Mouse (Mus musculus): ENCODE data around the gene Dhx57. TPM values are rescaled to one million over a fixed set of nuclear protein-coding genes. Genes with fewer than 3 reads are reported as not detected.

Dhx57 gene
- polyA plus RNA-seq (2015; fragmentation: Nextera tagmentation; extraction: Ambion mirVana): 3.4 and 4.6 TPM in 2 replicates

GRCm38 (mm10) chr17:80290074-80290657 is at the start of gene Dhx57, which contains the start of gene Morn2:
Dhx57 (minus strand) TSS chr17:80290476.
Morn2 (plus strand) TSS chr17:80290203.
- H3K4me1 ChIP-seq (replicated peaks): peaks cover 19% of the 10 kb centered on the region
- ATAC-seq (ENCODE audit: low read depth) (peak; percentile 99), DNase-seq (peak; percentile 95)
- peak within 1 kb of the TSS; percentile 62 for H3K27ac ChIP-seq
- no peaks in the 10 kb centered on the region for H3K9me3 ChIP-seq (replicated peaks)
- WGBS (ENCODE audit: insufficient replicate concordance): under 1% methylated on average over 35 of the region's 35 CpGs
- peak within 1 kb of the TSS; percentile 84 for H3K4me2 ChIP-seq
- no peaks in the 10 kb centered on the region for H3K36me3 ChIP-seq
- no peaks in the 10 kb centered on the region for H3K27me3 ChIP-seq
- peak within 1 kb of the TSS; percentile 84 for H3K9ac ChIP-seq
- peak within 1 kb of the TSS; percentile 82 for H3K4me3 ChIP-seq (replicated peaks)

DNA sequence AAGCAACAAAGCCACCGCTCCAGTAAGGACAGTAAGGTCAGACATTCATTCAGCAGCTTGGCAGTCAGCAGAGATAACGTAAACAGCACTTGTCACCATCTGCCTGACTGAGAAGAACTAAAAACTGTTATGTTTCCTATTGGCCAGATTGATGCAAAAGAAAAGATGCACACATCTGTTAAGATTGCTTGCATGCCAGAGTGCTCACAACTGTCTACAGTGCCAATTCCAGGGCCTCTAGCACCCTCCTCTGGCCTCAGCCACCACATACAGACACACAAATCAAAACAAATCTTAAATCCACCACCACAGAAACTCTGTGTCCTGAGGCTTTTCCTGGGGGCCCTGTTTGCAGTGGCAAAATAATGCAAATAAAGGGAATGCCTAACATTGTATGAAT is 42.1 kb upstream of the Dhx57 start:
- H3K4me3 ChIP-seq (replicated peaks): no peak overlapping the region
- H3K4me1 ChIP-seq (replicated peaks): no peaks in the 10 kb centered on the region
- no peak for DNase-seq
- 67% methylated on average over 2 of the region's 2 CpGs for WGBS (ENCODE audit: insufficient replicate concordance)
- H3K36me3 ChIP-seq: no peaks in the 10 kb centered on the region
- H3K4me2 ChIP-seq: no peak overlapping the region
- no peak for ATAC-seq (ENCODE audit: low read depth)
- H3K9me3 ChIP-seq (replicated peaks): no peaks in the 10 kb centered on the region
- H3K9ac ChIP-seq: no peak overlapping the region
- no peaks in the 10 kb centered on the region for H3K27me3 ChIP-seq
- H3K27ac ChIP-seq: no peak overlapping the region

DNA sequence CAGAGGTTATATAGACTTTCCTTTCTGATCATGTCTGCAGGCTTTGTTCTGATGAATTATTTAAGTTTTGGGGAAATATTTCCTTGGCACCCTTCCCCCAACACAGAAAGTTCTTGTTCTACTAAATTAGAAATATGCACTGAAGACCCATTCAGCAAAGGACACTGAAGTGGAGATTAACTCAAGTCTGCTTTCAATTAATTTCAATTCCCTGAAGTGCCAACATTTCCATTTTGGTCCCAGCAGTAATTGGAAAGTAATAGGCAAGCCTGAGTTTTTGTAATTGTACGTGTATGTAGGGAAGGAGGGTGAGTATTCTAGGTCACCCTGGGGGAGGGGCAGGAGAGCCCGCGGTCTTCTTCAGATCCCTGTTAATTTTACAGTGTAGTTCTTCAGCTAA is 36.2 kb upstream of the Dhx57 start:
- H3K9me3 ChIP-seq (replicated peaks): no peaks in the 10 kb centered on the region
- no peak overlapping the region for H3K27ac ChIP-seq
- no peaks in the 10 kb centered on the region for H3K27me3 ChIP-seq
- no peaks in the 10 kb centered on the region for H3K4me1 ChIP-seq (replicated peaks)
- 77% methylated on average over 3 of the region's 3 CpGs for WGBS (ENCODE audit: insufficient replicate concordance)
- DNase-seq (no peak), ATAC-seq (ENCODE audit: low read depth) (no peak)
- no peak overlapping the region for H3K4me2 ChIP-seq
- H3K4me3 ChIP-seq (replicated peaks): no peak overlapping the region
- no peak overlapping the region for H3K9ac ChIP-seq
- no peaks in the 10 kb centered on the region for H3K36me3 ChIP-seq

- H3K4me2 ChIP-seq: no peak overlapping the region
- no peak overlapping the region for H3K4me3 ChIP-seq (replicated peaks)
- no peaks in the 10 kb centered on the region for H3K36me3 ChIP-seq
- H3K27me3 ChIP-seq: no peaks in the 10 kb centered on the region
- H3K9ac ChIP-seq: no peak overlapping the region
- WGBS (ENCODE audit: insufficient replicate concordance): 72% methylated on average over 5 of the region's 5 CpGs
- H3K9me3 ChIP-seq (replicated peaks): no peaks in the 10 kb centered on the region
- no peak overlapping the region for H3K27ac ChIP-seq
- DNase-seq: no peak
- 0 out of 2 replicates have a peak, but pooled peaks have one; percentile 26 for ATAC-seq (ENCODE audit: low read depth)
- H3K4me1 ChIP-seq (replicated peaks): no peaks in the 10 kb centered on the region
Measured at GRCm38 (mm10) chr17:80325456-80325855, 35.2 kb upstream of the Dhx57 start.

- no peak overlapping the region for H3K4me3 ChIP-seq (replicated peaks)
- WGBS (ENCODE audit: insufficient replicate concordance): 72% methylated on average over 7 of the region's 7 CpGs
- no peak for ATAC-seq (ENCODE audit: low read depth)
- H3K4me2 ChIP-seq: no peak overlapping the region
- no peaks in the 10 kb centered on the region for H3K4me1 ChIP-seq (replicated peaks)
- H3K27ac ChIP-seq: no peak overlapping the region
- no peak overlapping the region for H3K9ac ChIP-seq
- H3K36me3 ChIP-seq: no peaks in the 10 kb centered on the region
- H3K9me3 ChIP-seq (replicated peaks): no peaks in the 10 kb centered on the region
- no peaks in the 10 kb centered on the region for H3K27me3 ChIP-seq
- DNase-seq: no peak
Measured at GRCm38 (mm10) chr17:80324521-80324920, 34.2 kb upstream of the Dhx57 start.

GRCm38 (mm10) chr17:80323658-80324057 is 33.4 kb upstream of the Dhx57 start:
- Histone ChIP-seq H3K9ac (no peak overlapping the region), H3K4me3 (replicated peaks) (no peak overlapping the region), H3K4me2 (no peak overlapping the region), H3K9me3 (replicated peaks) (no peaks in the 10 kb centered on the region), H3K27ac (no peak overlapping the region), H3K36me3 (no peaks in the 10 kb centered on the region), H3K4me1 (replicated peaks) (no peaks in the 10 kb centered on the region), H3K27me3 (no peaks in the 10 kb centered on the region)
- ATAC-seq (ENCODE audit: low read depth) (no peak), DNase-seq (no peak)
- WGBS (ENCODE audit: insufficient replicate concordance): 30% methylated on average over 8 of the region's 8 CpGs

DNA sequence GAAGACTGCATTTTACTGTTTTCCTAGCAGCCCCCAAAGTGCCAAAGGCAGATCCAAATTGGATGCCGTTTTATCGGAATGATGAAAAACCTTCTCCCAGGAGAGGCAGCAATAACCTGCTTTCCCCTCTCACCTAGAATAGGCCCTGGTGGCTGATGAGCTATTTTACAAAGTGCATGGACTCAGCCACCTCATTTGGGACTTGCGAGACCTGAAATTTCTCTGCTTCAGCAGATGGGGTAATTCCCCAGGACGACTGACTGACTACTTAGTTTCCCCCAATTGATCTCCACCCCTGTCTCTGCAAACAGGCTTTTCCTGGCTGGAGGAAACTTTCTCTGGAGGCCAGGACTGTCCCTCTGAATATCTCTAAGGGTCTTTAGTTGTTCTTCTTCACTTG is 32.7 kb upstream of the Dhx57 start:
- DNase-seq: no peak
- Histone ChIP-seq H3K4me2 (no peak overlapping the region), H3K9ac (no peak overlapping the region), H3K36me3 (no peaks in the 10 kb centered on the region), H3K4me1 (replicated peaks) (no peaks in the 10 kb centered on the region), H3K27ac (no peak overlapping the region), H3K27me3 (no peaks in the 10 kb centered on the region), H3K9me3 (replicated peaks) (no peaks in the 10 kb centered on the region), H3K4me3 (replicated peaks) (no peak overlapping the region)
- no peak for ATAC-seq (ENCODE audit: low read depth)
- 73% methylated on average over 4 of the region's 4 CpGs for WGBS (ENCODE audit: insufficient replicate concordance)

DNA sequence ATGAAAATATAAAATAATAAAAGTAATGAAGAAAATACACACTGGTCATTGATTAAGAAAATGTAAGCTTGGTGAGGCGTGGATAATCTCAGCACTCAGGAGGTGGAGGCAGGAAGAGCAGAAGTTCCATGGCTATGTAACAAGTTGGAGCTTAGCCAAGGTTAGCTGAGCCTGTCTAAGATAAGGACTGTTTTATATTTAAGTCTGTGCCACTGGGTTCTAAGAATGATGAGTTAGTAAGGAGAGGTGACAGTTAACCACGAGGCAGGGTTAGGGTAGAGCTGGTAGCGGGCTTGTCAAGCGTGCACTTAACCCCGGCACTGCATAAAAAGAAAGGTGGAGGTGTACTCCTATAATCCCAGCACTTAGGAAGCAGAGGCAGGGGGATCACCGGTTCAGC is 32.0 kb upstream of the Dhx57 start:
- no peaks in the 10 kb centered on the region for H3K27me3 ChIP-seq
- WGBS (ENCODE audit: insufficient replicate concordance): 62% methylated on average over 6 of the region's 6 CpGs
- H3K9ac ChIP-seq: no peak overlapping the region
- H3K4me2 ChIP-seq: no peak overlapping the region
- DNase-seq: no peak
- no peaks in the 10 kb centered on the region for H3K9me3 ChIP-seq (replicated peaks)
- no peak overlapping the region for H3K27ac ChIP-seq
- no peak for ATAC-seq (ENCODE audit: low read depth)
- H3K36me3 ChIP-seq: no peaks in the 10 kb centered on the region
- no peaks in the 10 kb centered on the region for H3K4me1 ChIP-seq (replicated peaks)
- no peak overlapping the region for H3K4me3 ChIP-seq (replicated peaks)

DNA sequence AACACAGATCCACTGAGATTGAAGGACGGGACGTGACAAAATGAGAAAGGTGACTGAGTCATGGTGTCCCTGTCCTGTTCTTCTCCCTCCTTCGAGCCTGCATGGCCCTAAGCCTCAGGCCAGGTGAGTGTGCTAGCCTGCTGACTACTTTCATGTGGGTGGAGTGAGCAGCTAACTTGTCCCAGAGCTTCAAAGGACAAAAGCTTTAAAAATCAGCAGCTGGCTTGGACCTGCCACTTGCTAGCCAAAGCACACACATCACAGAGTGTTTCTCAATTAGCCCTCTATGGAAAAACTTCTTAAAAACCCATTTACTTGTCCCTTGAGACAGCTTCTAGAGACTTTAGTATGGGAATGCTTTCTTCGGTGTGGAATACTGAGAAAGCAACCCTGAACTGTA is 22.1 kb upstream of the Dhx57 start:
- no peak for DNase-seq
- H3K4me3 ChIP-seq (replicated peaks): no peak overlapping the region
- H3K4me2 ChIP-seq: no peak overlapping the region
- H3K4me1 ChIP-seq (replicated peaks): no peaks in the 10 kb centered on the region
- H3K9ac ChIP-seq: no peak overlapping the region
- H3K36me3 ChIP-seq: no peaks in the 10 kb centered on the region
- no peak for ATAC-seq (ENCODE audit: low read depth)
- 67% methylated on average over 4 of the region's 4 CpGs for WGBS (ENCODE audit: insufficient replicate concordance)
- no peak overlapping the region for H3K27ac ChIP-seq
- H3K9me3 ChIP-seq (replicated peaks): no peaks in the 10 kb centered on the region
- H3K27me3 ChIP-seq: no peaks in the 10 kb centered on the region

DNA sequence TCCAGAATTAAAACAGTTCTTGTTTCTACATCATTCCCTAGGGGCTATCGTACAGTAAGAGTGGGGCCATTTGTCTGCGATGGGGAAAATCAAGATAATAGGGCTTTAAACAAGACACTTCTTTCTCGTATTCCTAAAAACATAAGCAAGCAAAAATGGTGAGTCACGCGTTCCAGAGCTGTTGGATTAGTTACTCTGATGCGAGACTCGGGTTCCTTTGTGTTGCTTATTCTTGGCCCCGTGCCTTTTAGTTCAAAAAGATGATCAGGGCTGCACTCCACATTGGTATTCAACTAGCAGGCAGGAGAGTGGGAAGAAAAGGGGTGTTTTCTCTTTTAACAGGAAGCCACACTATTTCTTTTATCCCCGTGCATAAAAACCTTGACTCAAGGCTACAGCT is 21.5 kb upstream of the Dhx57 start:
- Histone ChIP-seq H3K27me3 (no peaks in the 10 kb centered on the region), H3K9me3 (replicated peaks) (no peaks in the 10 kb centered on the region), H3K4me2 (no peak overlapping the region), H3K27ac (no peak overlapping the region), H3K36me3 (no peaks in the 10 kb centered on the region), H3K9ac (no peak overlapping the region), H3K4me3 (replicated peaks) (no peak overlapping the region), H3K4me1 (replicated peaks) (no peaks in the 10 kb centered on the region)
- DNase-seq: no peak
- WGBS (ENCODE audit: insufficient replicate concordance): 64% methylated on average over 9 of the region's 9 CpGs
- no peak for ATAC-seq (ENCODE audit: low read depth)

DNA sequence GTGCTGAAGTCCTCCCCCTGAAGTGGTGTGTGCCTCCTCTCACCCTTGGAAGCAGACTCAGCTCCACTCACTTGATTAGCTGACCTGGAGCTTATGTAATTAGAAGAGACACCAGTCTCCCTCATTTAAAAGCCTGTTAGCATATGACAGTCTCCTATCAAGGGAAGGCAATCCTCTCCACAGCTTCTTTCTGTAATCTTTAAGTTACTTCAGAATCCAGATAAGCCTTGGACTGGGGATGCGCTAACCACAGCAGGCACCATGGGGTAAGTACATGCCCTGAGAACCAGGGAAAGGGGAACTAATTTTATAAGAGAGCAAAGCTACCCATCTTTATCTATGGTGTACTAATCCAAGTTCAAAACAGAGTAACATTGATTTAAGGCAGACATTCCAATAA is 17.0 kb upstream of the Dhx57 start, which contains the start of gene Arhgef33:
Gene Arhgef33, plus strand, starts transcription at position 157 of the 400 bp plus-strand sequence.
- WGBS (ENCODE audit: insufficient replicate concordance): 42% methylated on average over 1 of the region's 1 CpGs
- no peaks in the 10 kb centered on the region for H3K9me3 ChIP-seq (replicated peaks)

DNA sequence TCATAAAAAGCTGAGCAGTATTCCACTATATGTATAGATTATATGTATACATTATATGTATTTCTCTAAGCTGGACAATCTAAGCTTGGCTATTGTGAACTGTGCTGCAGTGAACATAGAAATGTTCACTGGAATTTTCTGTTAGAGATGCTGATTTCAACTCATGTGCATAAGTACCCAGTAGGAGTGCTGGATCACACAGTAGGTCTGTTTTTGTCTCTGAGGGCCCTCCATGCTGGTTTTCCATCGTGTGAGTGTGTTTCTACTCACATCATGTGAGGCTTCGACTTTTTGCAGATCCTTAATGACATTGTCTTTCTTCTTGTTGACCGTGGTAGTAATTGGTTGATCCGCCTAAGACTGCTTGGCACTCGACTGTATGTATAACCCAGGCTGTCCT is 8.6 kb upstream of the Dhx57 start:
- H3K36me3 ChIP-seq: no peaks in the 10 kb centered on the region
- ATAC-seq (ENCODE audit: low read depth): no peak
- H3K27ac ChIP-seq: no peak overlapping the region
- H3K27me3 ChIP-seq: no peaks in the 10 kb centered on the region
- H3K4me2 ChIP-seq: no peak overlapping the region
- no peak overlapping the region for H3K4me3 ChIP-seq (replicated peaks)
- WGBS (ENCODE audit: insufficient replicate concordance): 64% methylated on average over 5 of the region's 5 CpGs
- H3K4me1 ChIP-seq (replicated peaks): no peaks in the 10 kb centered on the region
- DNase-seq: no peak
- H3K9ac ChIP-seq: no peak overlapping the region
- no peaks in the 10 kb centered on the region for H3K9me3 ChIP-seq (replicated peaks)

More for the DNA sequence above, 17.0 kb upstream of the Dhx57 start, which contains the start of gene Arhgef33:
- Histone ChIP-seq H3K4me2 (no peak within 1 kb of the TSS), H3K27me3 (no peaks in the 10 kb centered on the region), H3K4me3 (replicated peaks) (no peak within 1 kb of the TSS), H3K27ac (no peak within 1 kb of the TSS), H3K4me1 (replicated peaks) (no peaks in the 10 kb centered on the region), H3K9ac (no peak within 1 kb of the TSS), H3K36me3 (no peaks in the 10 kb centered on the region)
- DNase-seq (no peak), ATAC-seq (ENCODE audit: low read depth) (no peak)
